Mouse (Mus musculus) heart, embryonic 10.5 days (tissue): ENCODE data around the gene Olfr303. TPM values are rescaled to one million over a fixed set of nuclear protein-coding genes. Genes with fewer than 3 reads are reported as not detected.
"Not testable (repeated sequence)": the region's sequence is repeated elsewhere in the genome, so short reads cannot be mapped to it uniquely, and the experiment has no call there.

Experiments
- DNase-seq: peaks from one replicate; pipeline ENCODE4 v3.0.0-alpha.2; 2017; ENCODE audit warnings: low spot score
- H3K27ac ChIP-seq: fragments of 300-500 bp; sonication (generic); 2 replicates; pipeline ENCODE4 v1.5.1; 2016; ENCODE audit warnings: mild to moderate bottlenecking
- H3K27me3 ChIP-seq: fragments of 300-500 bp; sonication (generic); 2 replicates; pipeline ENCODE4 v1.6.1; 2016; ENCODE audit warnings: mild to moderate bottlenecking; ENCODE audit not compliant: poor library complexity, insufficient read depth, severe bottlenecking
- H3K36me3 ChIP-seq: fragments of 300-500 bp; sonication (generic); 2 replicates; pipeline ENCODE4 v1.6.1; 2016; ENCODE audit warnings: mild to moderate bottlenecking, moderate library complexity
- H3K4me1 ChIP-seq: fragments of 300-500 bp; sonication (generic); 2 replicates; pipeline ENCODE4 v1.6.1; 2016; ENCODE audit warnings: mild to moderate bottlenecking
- H3K4me3 ChIP-seq: fragments of 300-500 bp; sonication (generic); 2 replicates; pipeline ENCODE4 v1.5.1; 2016; ENCODE audit warnings: mild to moderate bottlenecking, moderate library complexity
- H3K9me3 ChIP-seq: fragments of 300-500 bp; sonication (generic); 2 replicates; pipeline ENCODE4 v1.6.1; 2016; ENCODE audit warnings: mild to moderate bottlenecking, moderate library complexity
- WGBS: fragments of 180-500 bp; shearing (Covaris S2); methylation state at CpG from one replicate; pipeline ENCODE4 v1.1.7; 2016; 5-methylcytosine and 5-hydroxymethylcytosine counted together
- polyA plus RNA-seq: library from polyadenylated mRNA; unstranded; fragments of >200 nt; fragmentation: Nextera tagmentation; extraction: Ambion mirVana; gene quantifications from 2 replicates; pipeline ENCODE4 v1.2.1, GENCODE M21; 2016

Gene Olfr303
- not detected in 2 replicates for polyA plus RNA-seq

DNA sequence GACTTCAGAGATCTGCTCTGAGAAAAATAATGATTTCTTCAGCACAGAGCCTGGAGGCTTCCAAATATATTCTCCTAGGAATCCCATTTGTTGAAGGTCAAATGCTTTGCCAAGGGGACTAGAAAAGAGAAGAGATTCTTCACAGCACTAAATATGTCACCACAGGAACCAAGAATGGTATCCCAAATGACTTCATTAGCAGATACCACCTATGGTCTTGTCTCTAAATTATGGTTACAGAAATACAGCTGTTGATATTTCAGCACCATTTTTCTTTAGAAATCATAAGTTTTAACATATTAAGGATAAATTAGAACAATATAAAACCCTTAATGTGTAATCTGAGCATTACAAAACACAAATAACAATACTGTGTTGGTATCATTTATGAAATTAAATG is at the start of gene Olfr303:
Gene Olfr303, minus strand, starts transcription at position 101 of the 400 bp plus-strand sequence.
- Histone ChIP-seq H3K27ac (no peak within 1 kb of the TSS), H3K4me3 (no peak within 1 kb of the TSS), H3K4me1 (no peaks in the 10 kb centered on the region), H3K27me3 (no peaks in the 10 kb centered on the region), H3K9me3 (no peaks in the 10 kb centered on the region), H3K36me3 (no peaks in the 10 kb centered on the region)
- no peak for DNase-seq

DNA sequence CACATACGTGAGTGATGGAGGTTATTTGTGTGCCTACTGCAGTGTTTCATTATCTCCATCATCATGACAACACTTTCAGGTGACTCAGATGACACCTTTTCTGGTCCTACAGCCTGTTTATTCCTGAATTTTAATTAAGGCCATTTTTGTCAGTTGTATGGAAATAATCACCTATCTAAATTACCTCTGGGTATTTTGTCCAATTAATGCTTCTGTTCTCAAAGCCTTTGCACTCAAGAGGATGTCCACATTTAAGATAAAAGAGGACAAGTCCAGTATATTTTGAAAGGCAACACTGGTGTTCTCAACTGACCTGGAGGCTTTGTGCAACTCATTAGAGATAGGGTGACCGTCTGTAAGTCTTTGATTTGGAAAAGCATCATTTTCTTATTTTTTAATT is 6.0 kb upstream of the Olfr303 start, which contains the start of gene Olfr301:
Gene Olfr301, plus strand, starts transcription at position 301 of the 400 bp plus-strand sequence.
- WGBS = 87% methylated on average over 2 of the region's 2 CpGs
- Histone ChIP-seq H3K27me3 (no peaks in the 10 kb centered on the region), H3K27ac (no peak within 1 kb of the TSS), H3K4me1 (no peaks in the 10 kb centered on the region), H3K4me3 (no peak within 1 kb of the TSS), H3K9me3 (no peaks in the 10 kb centered on the region), H3K36me3 (no peaks in the 10 kb centered on the region)
- no peak for DNase-seq

DNA sequence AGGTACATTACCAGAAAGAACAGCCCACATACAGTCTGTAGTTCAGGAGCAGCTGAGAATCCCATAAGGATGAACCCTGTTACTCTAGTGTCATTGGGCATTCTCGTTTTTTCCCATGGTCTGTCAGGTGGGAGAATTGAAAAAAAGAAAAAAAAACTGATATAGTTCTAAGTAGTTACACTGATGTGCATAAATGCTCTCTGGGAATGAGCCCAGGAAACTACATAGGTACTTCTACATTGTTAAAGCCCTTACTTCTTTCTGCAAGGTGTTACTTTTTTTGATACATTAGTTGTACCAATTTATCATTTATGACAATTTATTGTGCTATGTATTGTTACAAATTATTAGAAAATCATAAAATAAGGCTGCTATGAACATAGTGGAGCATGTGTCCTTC is 11.0 kb downstream of the Olfr303 start, which contains the start of gene Olfr304:
Gene Olfr304, minus strand, starts transcription at position 101 of the 400 bp plus-strand sequence.
- Histone ChIP-seq H3K36me3 (no peaks in the 10 kb centered on the region), H3K9me3 (no peaks in the 10 kb centered on the region), H3K27ac (no peak within 1 kb of the TSS), H3K4me1 (no peaks in the 10 kb centered on the region), H3K4me3 (no peak within 1 kb of the TSS), H3K27me3 (no peaks in the 10 kb centered on the region)
- DNase-seq = no peak
- WGBS = 64% methylated on average over 1 of the region's 1 CpGs

DNA sequence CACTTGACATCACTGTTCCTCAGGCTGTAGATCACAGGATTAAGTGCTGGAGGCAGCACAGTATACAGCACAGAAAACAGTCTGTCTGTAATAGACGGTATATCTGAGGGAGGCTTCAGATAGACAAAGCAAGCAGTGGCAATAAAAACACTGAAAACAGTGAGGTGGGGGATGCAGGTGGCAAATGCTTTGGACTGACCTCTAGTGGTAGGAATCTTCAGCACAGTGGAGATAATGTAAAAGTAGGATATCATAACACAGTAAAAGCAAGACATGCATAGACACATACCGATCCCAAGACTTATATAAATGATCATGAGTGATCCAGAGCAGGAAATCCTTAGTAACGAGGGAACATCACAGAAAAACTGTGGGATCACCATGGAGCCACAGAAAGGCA is 11.8 kb downstream of the Olfr303 start:
- Histone ChIP-seq H3K27ac (no peak overlapping the region), H3K27me3 (no peaks in the 10 kb centered on the region), H3K4me3 (no peak overlapping the region), H3K9me3 (no peaks in the 10 kb centered on the region), H3K36me3 (no peaks in the 10 kb centered on the region), H3K4me1 (no peaks in the 10 kb centered on the region)
- 65% methylated on average over 3 of the region's 3 CpGs for WGBS
- no peak for DNase-seq

DNA sequence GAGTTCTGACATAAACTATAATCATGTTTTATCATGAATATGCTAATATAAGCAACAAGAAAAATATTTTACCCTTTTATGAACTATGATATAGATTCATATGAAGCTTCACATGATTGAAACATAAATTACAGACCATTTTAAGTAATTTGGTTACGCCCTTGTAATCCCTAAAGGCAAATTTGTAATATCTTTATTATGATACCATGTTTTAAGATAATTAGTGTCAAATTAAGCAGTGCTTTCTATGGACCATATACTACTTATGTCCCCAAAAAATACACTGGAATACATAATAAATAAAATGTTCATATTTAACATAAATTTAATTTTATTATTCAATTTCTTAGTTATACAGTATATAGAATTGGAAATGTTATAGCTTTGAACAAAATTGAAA is 30.8 kb downstream of the Olfr303 start, which contains the start of gene Olfr305:
Gene Olfr305, minus strand, starts transcription at position 101 of the 400 bp plus-strand sequence.
- no peak for DNase-seq
- Histone ChIP-seq H3K4me3 (no peak within 1 kb of the TSS), H3K9me3 (no peaks in the 10 kb centered on the region), H3K4me1 (no peaks in the 10 kb centered on the region), H3K27ac (no peak within 1 kb of the TSS), H3K27me3 (no peaks in the 10 kb centered on the region), H3K36me3 (no peaks in the 10 kb centered on the region)
- 82% methylated on average over 1 of the region's 1 CpGs for WGBS

DNA sequence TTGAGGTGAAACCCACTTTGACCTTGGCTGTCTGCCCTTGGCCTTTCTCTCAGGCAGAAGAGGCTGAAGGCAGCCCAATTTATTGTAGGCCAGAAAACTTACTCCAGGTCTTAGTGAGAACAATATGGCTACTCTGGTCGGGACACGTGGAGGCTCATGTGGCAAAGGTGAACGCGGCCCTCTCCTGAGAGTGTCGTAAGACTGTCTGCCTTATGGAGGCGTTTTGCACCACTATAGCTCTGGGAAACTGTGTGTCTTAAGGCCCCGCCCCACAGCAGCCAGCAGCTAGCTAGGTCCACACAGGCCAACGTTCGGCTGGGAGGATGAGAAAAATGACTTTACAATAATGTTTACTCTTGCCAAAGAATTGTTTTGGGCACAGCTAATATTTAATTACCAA is 51.3 kb downstream of the Olfr303 start:
- not testable (repeated sequence) for H3K4me3 ChIP-seq, H3K27ac ChIP-seq, DNase-seq, H3K27me3 ChIP-seq, H3K36me3 ChIP-seq, H3K9me3 ChIP-seq, H3K4me1 ChIP-seq
- WGBS = 89% methylated on average over 9 of the region's 9 CpGs

DNA sequence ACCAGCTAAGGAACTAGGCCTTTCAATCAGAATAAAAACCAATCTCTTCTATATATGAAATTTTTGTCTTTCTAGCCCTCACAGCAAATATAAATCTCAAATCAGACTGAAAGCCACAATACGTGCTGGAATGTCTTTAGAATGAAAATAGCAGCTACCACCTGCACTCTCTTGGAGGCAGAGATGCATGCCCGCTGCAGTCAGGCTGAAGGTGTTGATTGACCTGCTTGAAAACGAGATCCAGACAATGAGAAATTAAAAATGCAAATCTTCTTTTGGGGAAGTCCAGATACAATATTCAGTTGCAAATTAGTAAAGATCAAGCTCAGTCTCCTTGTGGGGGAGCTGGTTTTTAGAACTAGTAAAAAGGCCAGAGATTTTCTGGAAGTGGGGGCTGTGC is 53.3 kb downstream of the Olfr303 start:
- no peaks in the 10 kb centered on the region for H3K36me3 ChIP-seq
- WGBS = 64% methylated on average over 3 of the region's 3 CpGs
- H3K4me3 ChIP-seq = no peak overlapping the region
- no peaks in the 10 kb centered on the region for H3K9me3 ChIP-seq
- H3K27me3 ChIP-seq = no peaks in the 10 kb centered on the region
- no peak overlapping the region for H3K27ac ChIP-seq
- H3K4me1 ChIP-seq = no peaks in the 10 kb centered on the region
- no peak for DNase-seq

DNA sequence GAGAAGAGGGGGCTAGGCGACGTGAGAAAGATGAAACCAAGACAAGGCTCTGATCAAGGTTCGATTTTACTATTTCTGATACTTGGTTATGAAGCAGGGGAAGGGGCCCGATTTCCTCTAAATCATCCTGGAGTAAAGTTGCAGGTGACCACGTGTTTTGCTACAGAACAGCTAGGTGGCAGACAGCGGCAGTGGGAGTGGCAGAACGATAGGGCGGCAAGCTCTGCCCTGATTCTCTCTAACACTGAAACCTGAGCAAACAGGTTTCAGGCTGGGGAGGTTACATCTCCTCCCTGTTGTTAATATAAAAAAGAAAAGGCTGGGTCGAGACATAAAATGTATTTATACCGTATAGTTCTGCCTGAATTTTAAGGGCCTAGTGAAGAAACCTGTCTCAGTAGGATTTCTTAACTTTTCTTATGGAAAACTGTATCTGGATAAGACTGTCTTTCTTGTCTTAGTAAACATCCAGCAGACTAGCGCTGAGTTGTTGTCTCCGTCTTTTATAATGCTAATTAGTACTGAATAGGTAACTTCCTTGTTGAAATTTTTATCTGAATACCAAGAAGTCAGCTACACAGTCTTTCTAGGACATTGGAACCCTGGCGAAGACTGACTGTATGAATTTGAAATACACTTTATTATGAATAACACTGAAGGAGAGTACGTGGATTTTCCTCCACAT is 54.6 kb downstream of the Olfr303 start:
- WGBS = 67% methylated on average over 14 of the region's 14 CpGs

More for the DNA sequence above, 54.6 kb downstream of the Olfr303 start:
- no peak overlapping the region for H3K4me3 ChIP-seq
- DNase-seq = no peak
- no peak overlapping the region for H3K27ac ChIP-seq
- H3K36me3 ChIP-seq = no peaks in the 10 kb centered on the region
- no peaks in the 10 kb centered on the region for H3K4me1 ChIP-seq
- no peaks in the 10 kb centered on the region for H3K27me3 ChIP-seq
- no peaks in the 10 kb centered on the region for H3K9me3 ChIP-seq

Other genes starting within 250 kb of the Olfr303 start
- gene Vmn2r75, start 226.0 kb downstream of the Olfr303 start, polyA plus RNA-seq = not detected in 2 replicates
- gene Vmn2r76, start 151.5 kb downstream of the Olfr303 start, polyA plus RNA-seq = not detected in 2 replicates
- not detected in 2 replicates for gene Olfr310, start 120.6 kb downstream of the Olfr303 start, polyA plus RNA-seq
- not detected in 2 replicates for gene Olfr309, start 84.1 kb downstream of the Olfr303 start, polyA plus RNA-seq
- not detected in 2 replicates for gene Olfr308, start 72.2 kb downstream of the Olfr303 start, polyA plus RNA-seq
- gene Olfr307, start 60.2 kb downstream of the Olfr303 start, polyA plus RNA-seq = not detected in 2 replicates
- not detected in 2 replicates for gene Olfr305, start 30.9 kb downstream of the Olfr303 start, polyA plus RNA-seq
- not detected in 2 replicates for gene Olfr304, start 11.1 kb downstream of the Olfr303 start, polyA plus RNA-seq
- not detected in 2 replicates for gene Olfr301, start 6.1 kb upstream of the Olfr303 start, polyA plus RNA-seq
- gene Olfr299, start 62.1 kb upstream of the Olfr303 start, polyA plus RNA-seq = not detected in 2 replicates
- gene Olfr298, start 94.7 kb upstream of the Olfr303 start, polyA plus RNA-seq = not detected in 2 replicates
- gene Olfr297, start 122.2 kb upstream of the Olfr303 start, polyA plus RNA-seq = not detected in 2 replicates
- not detected in 2 replicates for gene Olfr295, start 186.1 kb upstream of the Olfr303 start, polyA plus RNA-seq
- not detected in 2 replicates for gene Olfr294, start 218.9 kb upstream of the Olfr303 start, polyA plus RNA-seq